Mouse (Mus musculus): Measurements from ENCODE around the gene Zfp719.

Gene Zfp719

GRCm38 (mm10) chr7:43579440-43580171, at the start of gene Zfp719:
Zfp719 (plus strand) TSS chr7:43579610.
- in situ Hi-C loops (cut with MboI): no loop called here

GRCm38 (mm10) chr7:43530216-43530785, 49.1 kb upstream of the Zfp719 start:
- in situ Hi-C loops (cut with MboI): no loop called here

GRCm38 (mm10) chr7:43532936-43533505, 46.4 kb upstream of the Zfp719 start:
- in situ Hi-C loops (cut with MboI): no loop called here

- in situ Hi-C loops (cut with MboI): no loop called here
Observed at GRCm38 (mm10) chr7:43538524-43538923, 40.9 kb upstream of the Zfp719 start.

- in situ Hi-C loops (cut with MboI): no loop called here
Observed at GRCm38 (mm10) chr7:43544225-43544977, 35.0 kb upstream of the Zfp719 start, which contains the start of gene Cd33. Cd33 (minus strand) TSS chr7:43544428.

- in situ Hi-C loops (cut with MboI): no loop called here
Observed at GRCm38 (mm10) chr7:43545656-43546545, 33.5 kb upstream of the Zfp719 start.

- in situ Hi-C loops (cut with MboI): no loop called here
Observed at GRCm38 (mm10) chr7:43547666-43548065, 31.7 kb upstream of the Zfp719 start.

GRCm38 (mm10) chr7:43548206-43548605, 31.2 kb upstream of the Zfp719 start:
- in situ Hi-C loops (cut with MboI): no loop called here

- in situ Hi-C loops (cut with MboI): no loop called here
Observed at GRCm38 (mm10) chr7:43553153-43553552, 26.3 kb upstream of the Zfp719 start.

GRCm38 (mm10) chr7:43554550-43554949, 24.9 kb upstream of the Zfp719 start:
- in situ Hi-C loops (cut with MboI): no loop called here

- in situ Hi-C loops (cut with MboI): no loop called here
Observed at GRCm38 (mm10) chr7:43555351-43555750, 24.1 kb upstream of the Zfp719 start.

GRCm38 (mm10) chr7:43556901-43557300, 22.5 kb upstream of the Zfp719 start:
- in situ Hi-C loops (cut with MboI): no loop called here

GRCm38 (mm10) chr7:43562006-43562633, 17.3 kb upstream of the Zfp719 start, which contains the start of gene Zfp658:
Zfp658 (plus strand) TSS chr7:43562256.
- in situ Hi-C loops (cut with MboI): no loop called here

- in situ Hi-C loops (cut with MboI): no loop called here
Observed at GRCm38 (mm10) chr7:43562651-43563070, 16.7 kb upstream of the Zfp719 start.

GRCm38 (mm10) chr7:43563300-43563699, 16.1 kb upstream of the Zfp719 start:
- in situ Hi-C loops (cut with MboI): no loop called here

- in situ Hi-C loops (cut with MboI): no loop called here
Observed at GRCm38 (mm10) chr7:43571216-43571615, 8.2 kb upstream of the Zfp719 start.

- in situ Hi-C loops (cut with MboI): no loop called here
Observed at GRCm38 (mm10) chr7:43580526-43580925, 1.1 kb downstream of the Zfp719 start.

- in situ Hi-C loops (cut with MboI): no loop called here
Observed at GRCm38 (mm10) chr7:43584790-43585189, 5.4 kb downstream of the Zfp719 start.

GRCm38 (mm10) chr7:43601884-43602283, 22.5 kb downstream of the Zfp719 start:
- in situ Hi-C loops (cut with MboI): no loop called here

GRCm38 (mm10) chr7:43606896-43607742, 27.7 kb downstream of the Zfp719 start, which contains the start of gene Zfp819:
Zfp819 (plus strand) TSS chr7:43607169.
- in situ Hi-C loops (cut with MboI): no loop called here
